Mouse (Mus musculus): ENCODE data around the gene Dnah1.

- TF ChIP-seq CTCF (IDR thresholded peaks at IDR 0.05; ENCODE audit: low read depth): no peak
- no peak for TF ChIP-seq EP300 (optimal IDR thresholded peaks at IDR 0.05)
Observed at GRCm38 (mm10) chr14:31317754-31318153, 5.9 kb downstream of the Dnah1 start.

Data from stomach, postnatal 0 days (tissue).